Comparison of ENCODE assay signal across 7 mouse cellular contexts in the genomic region with DNA sequence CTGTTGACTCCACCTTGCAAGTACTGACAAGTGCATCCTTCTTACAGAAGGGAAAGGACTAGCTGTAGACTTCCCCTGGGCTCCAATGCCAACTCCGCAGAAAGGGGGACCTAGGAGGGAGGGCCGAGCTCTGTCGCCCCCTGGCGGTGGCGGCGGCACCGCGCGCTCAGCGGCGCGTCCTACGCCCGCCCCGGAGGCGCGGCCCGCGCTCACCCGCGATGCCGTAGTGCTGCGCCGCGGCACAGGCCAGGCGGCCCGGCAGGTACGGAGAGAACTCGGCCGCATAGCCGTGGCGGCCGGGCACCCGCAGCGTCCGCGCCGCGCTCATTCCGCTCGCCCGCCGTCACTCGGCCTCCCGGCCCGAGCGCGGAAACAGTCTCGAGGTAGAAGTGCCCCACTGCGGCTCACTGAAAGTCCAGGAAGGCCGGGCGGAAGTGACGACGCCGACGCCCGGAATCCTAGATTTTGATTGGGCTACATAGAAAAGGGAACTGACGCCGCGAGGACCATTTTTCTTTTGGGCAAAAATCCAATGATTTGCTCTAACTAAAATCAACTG. TPM values are rescaled to one million over a fixed set of nuclear protein-coding genes. Genes with fewer than 3 reads are reported as not detected.
DNase-seq lines count a peak whose midpoint lies in the region; ATAC-seq and TF ChIP-seq lines count a peak whose summit lies in the region.

A gene (minus strand): TSS at position 444 of the 559 bp plus-strand sequence.

- ATAC-seq in intestine, postnatal 0 days = peak; percentile 98
- ATAC-seq in midbrain, embryonic 13.5 days = peak; percentile 98

- peak; percentile 86 for DNase-seq in adrenal gland, adult 8-10 months
- peak; percentile 90 for DNase-seq in embryo, embryonic 9.5 days (ENCODE audit: extremely low spot score)
- DNase-seq in gonadal fat pad, adult 2 months (ENCODE audit: low read depth) = peak; percentile 52
- peak; percentile 94 for DNase-seq in left cerebral cortex, postnatal 4 days
- peak; percentile 85 for DNase-seq in spleen, adult 12 weeks (ENCODE audit: low spot score)

- H3K36me3 ChIP-seq in intestine, postnatal 0 days (ENCODE audit: control insufficient read depth, insufficient read depth) = peaks cover 8% of the 10 kb centered on the region; the same call in 1 of the 2 replicates
- no peaks in the 10 kb centered on the region for H3K36me3 ChIP-seq in midbrain, embryonic 13.5 days

- no peaks in the 10 kb centered on the region for H3K4me1 ChIP-seq in intestine, postnatal 0 days (replicated peaks; ENCODE audit: control insufficient read depth, insufficient read depth, low read length)
- no peaks in the 10 kb centered on the region for H3K4me1 ChIP-seq in midbrain, embryonic 13.5 days (replicated peaks)

- H3K4me3 ChIP-seq in intestine, postnatal 0 days (ENCODE audit: low read depth, low read length) = peak within 1 kb of the TSS; percentile 69
- H3K4me3 ChIP-seq in midbrain, embryonic 13.5 days (replicated peaks) = peak within 1 kb of the TSS; percentile 54

- H3K4me2 ChIP-seq in intestine, postnatal 0 days (replicated peaks; ENCODE audit: low read depth) = peak within 1 kb of the TSS; percentile 54
- H3K4me2 ChIP-seq in midbrain, embryonic 13.5 days (replicated peaks) = peak within 1 kb of the TSS; percentile 30

- WGBS in intestine, postnatal 0 days = under 1% methylated on average over 60 of the region's 60 CpGs
- under 1% methylated on average over 60 of the region's 60 CpGs for WGBS in midbrain, embryonic 13.5 days

- H3K27me3 ChIP-seq in intestine, postnatal 0 days (replicated peaks; ENCODE audit: control insufficient read depth, insufficient read depth, low read length) = no peaks in the 10 kb centered on the region
- H3K27me3 ChIP-seq in midbrain, embryonic 13.5 days = 0 out of 2 replicates have a peak, but pooled peaks cover 5% of the 10 kb centered on the region

- TF ChIP-seq CTCF in intestine, postnatal 0 days (IDR thresholded peaks at IDR 0.05; ENCODE audit: low read depth) = peak; percentile 90

- intact Hi-C loops in left cerebral cortex, postnatal 4 days (cut with DNase I) = no loop called here

- H3K9me3 ChIP-seq in intestine, postnatal 0 days (ENCODE audit: control insufficient read depth) = no peaks in the 10 kb centered on the region
- no peaks in the 10 kb centered on the region for H3K9me3 ChIP-seq in midbrain, embryonic 13.5 days

- peak within 1 kb of the TSS; percentile 96 for H3K27ac ChIP-seq in intestine, postnatal 0 days (ENCODE audit: low read depth, low read length)
- H3K27ac ChIP-seq in midbrain, embryonic 13.5 days = peak within 1 kb of the TSS; percentile 94

- H3K9ac ChIP-seq in intestine, postnatal 0 days (ENCODE audit: low read depth, low read length) = peak within 1 kb of the TSS; percentile 91
- peak within 1 kb of the TSS; percentile 67 for H3K9ac ChIP-seq in midbrain, embryonic 13.5 days (replicated peaks)

RNA-seq across cellular contexts. Expression of the gene that starts here (rescaled TPM):
- total RNA-seq in adrenal gland, adult 8-10 months (2022) = 10 to 100 TPM; 47.2 to 52.7 (median 49.9) TPM
- polyA plus RNA-seq in gonadal fat pad, adult 2 months (2012; rRNA removed) = 35.3 and 42.9 TPM in 2 replicates
- 61.7 and 63.8 TPM in 2 replicates for polyA plus RNA-seq in intestine, postnatal 0 days (2015; fragmentation: Nextera tagmentation; extraction: Ambion mirVana)
- total RNA-seq in left cerebral cortex, postnatal 4 days (2021) = 10 to 100 TPM; 19.4 to 20.7 TPM
- 24.8 and 26.4 TPM in 2 replicates for polyA plus RNA-seq in midbrain, embryonic 13.5 days (2015; fragmentation: Nextera tagmentation; extraction: Ambion mirVana)

Comparison
In these comparisons a context has a peak if more than half of its experiments do, and no peak if none do; other contexts are left out.
1. Peak in every context shown above with its lines: DNase-seq, ATAC-seq, H3K4me3 ChIP-seq and H3K27ac ChIP-seq.